Mouse (Mus musculus) heart, embryonic 10.5 days (tissue): ENCODE data around the gene Gm11549. TPM values are rescaled to one million over a fixed set of nuclear protein-coding genes. Genes with fewer than 3 reads are reported as not detected.

Source experiments
- DNase-seq: peaks from one replicate; pipeline ENCODE4 v3.0.0-alpha.2; 2017; ENCODE audit warnings: low spot score
- H3K27ac ChIP-seq: fragments of 300-500 bp; sonication (generic); 2 replicates; pipeline ENCODE4 v1.5.1; 2016; ENCODE audit warnings: mild to moderate bottlenecking
- H3K27me3 ChIP-seq: fragments of 300-500 bp; sonication (generic); 2 replicates; pipeline ENCODE4 v1.6.1; 2016; ENCODE audit warnings: mild to moderate bottlenecking; ENCODE audit not compliant: poor library complexity, insufficient read depth, severe bottlenecking
- H3K36me3 ChIP-seq: fragments of 300-500 bp; sonication (generic); 2 replicates; pipeline ENCODE4 v1.6.1; 2016; ENCODE audit warnings: mild to moderate bottlenecking, moderate library complexity
- H3K4me1 ChIP-seq: fragments of 300-500 bp; sonication (generic); 2 replicates; pipeline ENCODE4 v1.6.1; 2016; ENCODE audit warnings: mild to moderate bottlenecking
- H3K4me3 ChIP-seq: fragments of 300-500 bp; sonication (generic); 2 replicates; pipeline ENCODE4 v1.5.1; 2016; ENCODE audit warnings: mild to moderate bottlenecking, moderate library complexity
- H3K9me3 ChIP-seq: fragments of 300-500 bp; sonication (generic); 2 replicates; pipeline ENCODE4 v1.6.1; 2016; ENCODE audit warnings: mild to moderate bottlenecking, moderate library complexity
- WGBS: fragments of 180-500 bp; shearing (Covaris S2); methylation state at CpG from one replicate; pipeline ENCODE4 v1.1.7; 2016; 5-methylcytosine and 5-hydroxymethylcytosine counted together
- microRNA-seq: library from miRNA; unstranded; fragments of <30 nt; microRNA quantifications from one replicate; pipeline ENCODE4, GENCODE M21; 2017
- polyA plus RNA-seq: library from polyadenylated mRNA; unstranded; fragments of >200 nt; fragmentation: Nextera tagmentation; extraction: Ambion mirVana; gene quantifications from 2 replicates; pipeline ENCODE4 v1.2.1, GENCODE M21; 2016

Gene Gm11549
- polyA plus RNA-seq, 1 experiment from 2014 or later, result not detected

DNA sequence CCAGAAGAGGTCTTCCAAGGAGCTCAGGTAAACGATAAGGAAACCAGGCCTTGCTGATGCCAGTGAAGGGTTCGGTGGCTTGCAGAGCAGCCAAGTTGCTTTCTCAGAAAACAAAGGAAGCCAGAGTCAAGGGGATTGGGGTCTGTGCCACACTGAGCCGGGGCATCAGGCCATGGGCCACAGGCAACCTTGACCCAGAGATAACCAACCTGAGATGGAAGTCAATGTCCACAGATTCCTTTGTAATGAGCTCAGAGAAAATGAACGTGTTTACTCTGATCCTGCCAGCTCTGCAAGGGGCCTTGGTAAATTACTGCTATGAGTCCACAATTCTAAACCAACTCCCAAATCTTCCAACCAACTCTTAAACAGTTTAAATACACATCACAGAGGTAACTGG lies 49.8 kb downstream of the Gm11549 start:
- Histone ChIP-seq H3K27me3 (no peaks in the 10 kb centered on the region), H3K27ac (no peak overlapping the region), H3K4me3 (no peak overlapping the region), H3K36me3 (0 out of 2 replicates have a peak, but pooled peaks cover 3% of the 10 kb centered on the region), H3K9me3 (no peaks in the 10 kb centered on the region), H3K4me1 (peaks cover 21% of the 10 kb centered on the region)
- WGBS, result 60% methylated on average over 4 of the region's 4 CpGs
- DNase-seq, result no peak

DNA sequence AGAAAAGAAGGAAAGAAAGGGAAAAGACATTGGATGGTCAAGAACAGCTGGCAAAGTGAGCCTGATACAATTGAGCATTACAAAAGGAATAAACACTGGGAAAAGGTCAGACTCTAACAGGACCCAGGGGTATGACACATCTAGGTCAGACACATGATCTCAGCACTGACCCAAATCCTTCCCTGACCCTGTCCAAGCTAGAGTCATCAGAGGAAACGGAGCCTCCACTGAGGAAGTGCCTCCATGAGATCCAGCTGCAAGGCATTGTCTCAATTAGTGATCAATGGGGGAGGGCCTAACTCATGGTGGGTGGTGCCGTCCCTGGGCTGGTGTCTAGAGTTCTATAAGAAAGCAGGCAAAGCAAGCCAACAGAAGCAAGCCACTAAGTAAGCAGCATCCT lies 52.7 kb downstream of the Gm11549 start:
- H3K27ac ChIP-seq, result no peak overlapping the region
- H3K4me1 ChIP-seq, result peaks cover 37% of the 10 kb centered on the region
- WGBS, result 60% methylated on average over 2 of the region's 2 CpGs

DNA sequence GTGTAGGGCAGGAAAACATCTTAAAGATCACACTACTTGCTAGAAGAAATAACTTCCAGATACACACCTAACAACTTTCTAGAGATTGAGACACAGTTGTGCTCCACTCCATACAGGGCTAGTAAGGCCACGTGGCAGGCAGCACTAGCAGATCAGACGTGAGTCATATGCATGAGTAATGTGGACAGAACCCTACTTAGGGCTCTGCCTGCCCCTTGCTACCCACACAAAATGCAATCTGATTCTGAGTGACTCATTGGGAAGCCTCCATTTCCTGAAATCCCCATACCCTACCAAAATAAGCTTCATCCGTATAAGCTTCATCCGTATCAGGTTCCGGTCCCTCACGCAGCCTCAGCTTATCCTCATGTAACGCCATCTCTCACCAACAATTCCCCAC lies 54.0 kb downstream of the Gm11549 start:
- peaks cover 37% of the 10 kb centered on the region for H3K4me1 ChIP-seq
- no peak overlapping the region for H3K27ac ChIP-seq
- peaks cover 13% of the 10 kb centered on the region; the same call in 1 of the 2 replicates for H3K36me3 ChIP-seq
- H3K9me3 ChIP-seq, result no peaks in the 10 kb centered on the region
- WGBS, result 71% methylated on average over 7 of the region's 7 CpGs
- H3K4me3 ChIP-seq, result no peak overlapping the region
- no peak for DNase-seq
- no peaks in the 10 kb centered on the region for H3K27me3 ChIP-seq

More for the DNA sequence above, 52.7 kb downstream of the Gm11549 start:
- Histone ChIP-seq H3K36me3 (peaks cover 10% of the 10 kb centered on the region; the same call in 1 of the 2 replicates), H3K27me3 (no peaks in the 10 kb centered on the region), H3K4me3 (no peak overlapping the region), H3K9me3 (no peaks in the 10 kb centered on the region)
- DNase-seq, result no peak

- H3K4me3 ChIP-seq, result no peak overlapping the region
- 62% methylated on average over 7 of the region's 7 CpGs for WGBS
- DNase-seq, result no peak
Measured at GRCm38 (mm10) chr3:36465538-36465937, 56.1 kb downstream of the Gm11549 start.

More at GRCm38 (mm10) chr3:36465538-36465937, 56.1 kb downstream of the Gm11549 start:
- Histone ChIP-seq H3K27ac (no peak overlapping the region), H3K36me3 (peaks cover 30% of the 10 kb centered on the region), H3K4me1 (peaks cover 32% of the 10 kb centered on the region), H3K27me3 (no peaks in the 10 kb centered on the region), H3K9me3 (no peaks in the 10 kb centered on the region)

Small RNA genes lying within 50 kb of the gene (microRNA-seq; reads per million reads assigned to microRNA genes)
- gene Mir7009, result 0.76 reads per million

Other genes with a start within 250 kb of the Gm11549 start
- 293 and 360 TPM in 2 replicates for gene Anxa5, start 45.9 kb downstream of the Gm11549 start, polyA plus RNA-seq
- 0.90 and 0.93 TPM in 2 replicates for gene 1810062G17Rik, start 45.9 kb downstream of the Gm11549 start, polyA plus RNA-seq
- gene Exosc9, start 30.8 kb upstream of the Gm11549 start, polyA plus RNA-seq, result 65.2 and 77.8 TPM in 2 replicates
- gene Ccna2, start 50.3 kb upstream of the Gm11549 start, polyA plus RNA-seq, result 196 and 199 TPM in 2 replicates
- 12.2 and 12.6 TPM in 2 replicates for gene Bbs7, start 91.7 kb upstream of the Gm11549 start, polyA plus RNA-seq
- gene Trpc3, start 168.4 kb upstream of the Gm11549 start, polyA plus RNA-seq, result 3.7 and 4.7 TPM in 2 replicates